Mouse (Mus musculus) B cell, adult 62 days (primary cell): ENCODE measurements around the gene Mlxip. TPM values are rescaled to one million over a fixed set of nuclear protein-coding genes. Genes with fewer than 3 reads are reported as not detected.

Experiments used
- total RNA-seq: library from RNA; stranded (reverse); gene quantifications from 4 replicates; pipeline ENCODE4 v1.2.4, GENCODE M21; 2023

Mlxip gene
- total RNA-seq: 131 to 140 TPM (median 134 TPM) in 4 replicates

DNA sequence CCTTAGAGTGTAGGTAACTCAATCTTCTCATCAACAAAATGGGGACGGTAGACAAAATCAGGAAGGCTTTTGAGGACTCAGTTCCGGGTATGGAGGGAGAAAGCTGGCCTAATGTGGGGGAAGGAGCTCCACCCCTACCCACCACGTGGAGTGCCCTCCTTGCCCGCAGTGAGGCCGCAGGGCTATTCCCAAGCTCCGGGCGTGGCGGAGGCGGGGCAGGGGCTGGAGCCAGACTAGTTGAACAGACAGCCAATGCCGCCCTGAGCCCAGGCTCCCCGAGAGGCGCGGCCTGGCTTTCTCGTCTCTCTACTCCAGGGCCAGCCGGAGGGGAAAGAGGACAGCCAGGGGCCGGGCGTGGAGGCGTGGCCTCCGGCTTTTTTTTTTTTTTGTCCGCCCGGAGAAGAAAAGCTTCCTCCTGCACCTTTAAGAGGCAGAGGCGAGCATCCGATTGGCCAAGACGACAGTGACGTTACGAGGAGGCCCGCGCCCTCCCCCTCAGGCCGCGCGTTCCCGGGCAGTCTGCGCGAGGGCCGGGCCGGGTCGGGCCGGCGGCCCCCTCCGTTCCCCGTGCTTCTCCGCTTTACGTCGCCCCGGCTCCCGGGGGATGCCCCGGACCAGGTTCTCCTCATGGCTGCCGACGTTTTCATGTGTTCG lies at the start of gene Mlxip:
Gene Mlxip, plus strand, starts transcription at position 496 of the 654 bp plus-strand sequence.

DNA sequence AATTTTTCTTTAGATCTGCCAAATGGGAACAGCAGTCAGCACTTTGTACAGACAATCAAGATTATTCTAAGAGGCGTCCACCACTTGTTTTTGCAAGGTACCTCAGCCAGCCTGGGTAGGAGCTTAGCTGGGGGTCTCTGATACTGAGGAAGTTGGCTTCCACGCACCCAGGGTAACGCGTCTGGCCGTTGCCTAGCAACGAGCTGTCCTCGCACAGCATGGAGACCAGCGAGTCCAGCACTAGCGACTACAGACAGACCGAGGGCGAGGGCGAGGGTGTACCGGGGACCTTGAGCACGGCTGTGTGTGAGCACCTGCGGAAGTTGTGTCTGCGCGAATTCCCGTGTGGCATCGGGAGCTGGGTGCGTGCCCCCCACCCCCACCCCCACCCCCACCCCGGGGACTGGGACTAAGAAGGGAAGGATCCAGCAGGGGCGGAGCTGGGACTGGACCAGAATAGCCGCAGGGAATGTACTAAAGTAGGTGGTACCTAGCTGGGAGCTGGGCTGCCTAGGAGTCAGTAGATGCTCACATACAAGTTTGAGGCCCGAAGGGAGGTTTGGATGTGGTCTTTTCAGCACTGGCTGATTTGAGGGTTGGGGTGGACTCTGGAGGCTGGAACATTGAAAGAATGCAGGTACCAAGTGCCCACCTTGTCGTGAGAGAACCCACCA lies 94.7 kb downstream of the Mlxip start, which contains the start of the genes Lrrc43 and Il31:
Gene Lrrc43, plus strand, starts transcription at position 194 of the 674 bp plus-strand sequence.
Gene Il31, minus strand, starts transcription at position 378 of the 674 bp plus-strand sequence.

Other genes starting within 250 kb of the Mlxip start
- gene Psmd9, start 225.4 kb upstream of the Mlxip start, total RNA-seq: 24.0 to 34.2 TPM (median 26.0 TPM) in 4 replicates
- not detected in 4 replicates for gene Hpd, start 212.1 kb upstream of the Mlxip start, total RNA-seq
- gene Wdr66, start 142.7 kb upstream of the Mlxip start, total RNA-seq: 1.2 to 2.0 TPM (median 1.7 TPM) in 4 replicates
- gene Bcl7a, start 51.0 kb upstream of the Mlxip start, total RNA-seq: 53.7 to 55.1 TPM (median 54.6 TPM) in 4 replicates
- gene Lrrc43, start 94.5 kb downstream of the Mlxip start, total RNA-seq: not detected in 4 replicates
- gene Il31, start 94.7 kb downstream of the Mlxip start, total RNA-seq: not detected in 4 replicates
- gene B3gnt4, start 115.7 kb downstream of the Mlxip start, total RNA-seq: not detected in 4 replicates
- gene Diablo, start 129.4 kb downstream of the Mlxip start, total RNA-seq: 63.2 to 72.6 TPM (median 68.3 TPM) in 4 replicates
- 3.9 to 9.7 TPM (median 5.4 TPM) in 4 replicates for gene Gm49027, start 130.7 kb downstream of the Mlxip start, total RNA-seq
- 46.7 to 56.8 TPM (median 52.6 TPM) in 4 replicates for gene Vps33a, start 178.2 kb downstream of the Mlxip start, total RNA-seq